Mouse (Mus musculus) liver, adult (tissue): ENCODE measurements around the gene Rbp1.

Source experiments
- GATA4 ChIP-seq: IDR thresholded peaks from 2 replicates; pipeline ENCODE4 v1.6.1; 2014; ENCODE audit warnings: mild to moderate bottlenecking, low read length; ENCODE audit not compliant: insufficient replicate concordance

The Rbp1 gene

DNA sequence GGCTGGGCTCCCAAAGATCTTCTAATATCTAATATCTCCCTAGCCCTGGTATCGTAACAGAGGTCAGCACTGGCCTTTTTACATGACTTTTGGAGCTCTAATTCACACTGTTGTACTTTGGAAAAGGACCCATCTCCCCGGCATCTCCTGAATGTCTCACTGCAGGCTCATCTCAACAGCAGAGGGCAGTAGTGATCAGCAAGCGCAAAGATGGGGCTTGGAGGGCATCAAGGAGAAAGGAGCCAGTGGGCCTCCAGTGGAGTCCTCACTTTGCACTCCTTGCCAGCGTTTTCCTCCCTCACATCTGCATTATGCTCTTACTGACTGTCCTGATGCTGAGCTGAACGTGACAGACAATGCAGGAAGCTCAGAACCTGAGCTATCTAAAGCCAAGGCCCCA lies 19.9 kb downstream of the Rbp1 start:
- no peak for TF ChIP-seq GATA4

DNA sequence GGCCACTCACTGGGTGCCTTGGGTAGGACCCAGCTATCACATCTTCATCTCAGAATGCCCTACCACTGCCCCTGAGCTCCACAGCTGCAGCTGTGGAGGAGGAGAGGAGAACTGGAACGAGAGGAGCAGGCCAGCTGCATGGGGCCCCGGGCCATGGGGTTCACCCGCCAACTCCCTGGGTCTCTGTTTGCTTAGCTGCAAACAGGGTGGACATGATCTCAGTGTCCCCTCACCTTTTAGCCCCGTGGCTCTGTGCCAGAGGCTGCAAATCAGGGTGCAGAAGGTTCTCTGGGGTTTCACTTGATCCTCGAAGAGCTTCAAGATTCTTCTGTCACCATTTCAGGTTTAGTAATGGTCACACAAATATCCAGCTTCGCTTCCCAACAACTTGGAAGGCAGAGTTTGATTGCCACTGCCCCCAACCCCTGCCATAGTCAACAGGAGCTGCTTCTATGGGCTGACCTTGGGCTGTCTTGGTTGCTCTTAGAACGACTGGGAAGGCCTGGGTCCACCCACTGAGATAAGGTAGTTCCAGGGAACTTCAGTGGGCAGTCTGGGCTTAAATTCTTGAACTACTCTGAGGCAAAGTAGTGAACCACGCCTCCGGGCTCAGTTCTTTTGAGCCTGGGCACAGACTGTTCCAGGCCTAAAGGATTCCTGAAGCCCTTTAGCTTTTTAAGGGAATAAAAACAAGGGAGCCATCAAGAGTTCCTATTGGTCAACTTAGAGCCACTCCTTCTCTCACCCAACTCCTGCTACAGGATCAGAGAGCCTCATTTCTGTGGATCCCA lies 22.8 kb downstream of the Rbp1 start:
- no peak for TF ChIP-seq GATA4

DNA sequence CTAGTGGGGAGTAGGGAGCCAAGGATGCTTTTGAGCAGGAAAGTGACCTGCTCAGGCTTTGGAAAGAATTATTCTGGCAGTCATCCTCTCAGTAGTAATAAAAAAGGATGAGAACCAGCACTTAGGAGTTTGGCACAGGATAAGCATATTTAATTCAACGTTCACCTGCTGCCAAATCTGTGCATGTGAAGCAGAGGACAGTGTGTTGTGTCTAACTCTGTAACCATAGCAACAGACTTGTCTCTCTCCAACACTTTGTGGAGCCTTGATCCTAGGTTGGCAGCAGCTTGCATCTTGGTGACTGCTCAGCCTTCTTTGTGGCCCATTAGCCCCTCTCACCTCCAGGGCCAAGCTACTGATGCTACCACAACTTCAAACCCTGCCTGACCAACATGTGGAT lies 28.2 kb downstream of the Rbp1 start:
- TF ChIP-seq GATA4: no peak

DNA sequence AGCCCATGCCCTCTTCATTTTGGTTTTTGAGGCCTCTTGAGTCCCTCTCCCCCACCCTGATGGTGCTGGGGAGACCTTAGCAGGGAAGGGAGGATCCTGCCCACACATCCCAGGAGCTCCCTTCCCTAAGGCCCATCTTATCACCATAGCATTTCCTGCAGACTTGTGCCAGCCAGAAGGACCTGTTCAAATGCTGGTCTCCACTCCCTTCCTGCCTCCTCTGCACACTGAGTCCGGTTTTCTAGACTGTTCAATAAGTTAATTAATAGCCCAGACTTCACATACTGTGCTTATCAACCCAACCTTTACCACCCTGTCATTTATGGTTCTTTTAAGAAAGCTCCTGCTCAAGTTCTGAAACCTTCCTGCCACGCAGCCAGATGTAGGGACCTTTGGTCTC lies 43.9 kb downstream of the Rbp1 start:
- no peak for TF ChIP-seq GATA4

DNA sequence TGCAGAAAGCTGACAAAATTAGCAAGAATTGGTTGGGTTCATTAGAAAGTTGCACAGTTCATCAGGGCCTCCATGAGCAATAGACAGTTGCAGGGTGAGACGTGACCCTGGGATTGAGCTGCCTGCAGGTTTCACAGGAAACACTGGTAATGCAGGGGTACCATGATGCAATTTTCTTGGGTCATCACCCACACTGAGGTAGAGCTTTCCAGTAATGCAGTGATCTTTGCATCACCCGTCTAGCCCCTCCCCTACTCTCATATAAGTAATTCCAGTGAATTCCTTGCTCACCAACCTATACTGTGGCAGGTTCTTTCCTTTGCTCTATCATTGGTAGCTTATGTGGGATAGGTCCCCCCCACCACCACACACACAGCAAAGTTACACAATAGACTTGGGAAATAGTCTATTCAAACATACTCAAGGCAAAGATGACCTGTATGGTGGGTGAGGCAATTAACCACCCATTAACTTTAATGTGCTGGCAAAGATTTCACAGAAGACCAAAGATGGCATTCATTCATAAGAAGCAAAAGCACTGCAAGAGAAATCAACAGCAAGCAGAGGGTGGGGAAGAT lies 57.5 kb downstream of the Rbp1 start:
- no peak for TF ChIP-seq GATA4

DNA sequence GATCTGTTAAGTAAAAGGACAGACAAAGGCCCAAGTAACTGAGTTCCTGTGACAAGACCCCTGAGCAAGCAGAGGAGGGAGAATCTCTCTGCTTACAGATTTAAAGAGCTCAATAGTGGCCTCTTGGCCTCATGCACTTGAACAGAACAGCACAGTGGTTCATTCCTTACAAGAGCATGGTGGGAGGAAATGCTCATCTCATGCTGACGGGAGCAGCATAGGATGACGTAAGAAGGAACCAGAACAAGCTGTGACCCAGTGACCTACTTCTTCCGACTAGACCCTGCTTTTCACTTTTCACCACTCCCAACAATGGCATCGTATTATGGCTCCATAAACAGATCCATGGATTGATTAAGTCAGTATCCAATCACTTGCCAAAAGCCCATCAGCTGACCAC lies 59.5 kb downstream of the Rbp1 start:
- no peak for TF ChIP-seq GATA4

DNA sequence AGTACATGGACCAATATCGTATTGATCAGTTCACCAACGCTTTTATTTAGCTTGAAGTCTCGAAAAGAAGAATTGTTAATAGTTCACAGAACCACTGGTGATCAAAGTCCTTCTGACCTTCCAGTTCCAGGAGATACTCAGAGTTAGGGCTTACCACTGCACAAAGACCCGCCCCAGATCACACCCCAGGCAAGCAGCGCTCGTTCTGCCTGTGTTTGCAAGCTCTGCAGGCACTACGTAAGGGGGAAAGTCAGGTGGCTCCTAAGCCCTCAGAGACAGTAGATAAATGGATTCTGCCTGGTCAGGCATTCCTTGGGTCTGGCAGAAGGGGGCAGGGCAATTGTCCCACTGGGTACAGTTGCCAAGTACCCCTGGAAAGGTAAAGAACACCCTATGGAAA lies 62.3 kb downstream of the Rbp1 start:
- no peak for TF ChIP-seq GATA4

DNA sequence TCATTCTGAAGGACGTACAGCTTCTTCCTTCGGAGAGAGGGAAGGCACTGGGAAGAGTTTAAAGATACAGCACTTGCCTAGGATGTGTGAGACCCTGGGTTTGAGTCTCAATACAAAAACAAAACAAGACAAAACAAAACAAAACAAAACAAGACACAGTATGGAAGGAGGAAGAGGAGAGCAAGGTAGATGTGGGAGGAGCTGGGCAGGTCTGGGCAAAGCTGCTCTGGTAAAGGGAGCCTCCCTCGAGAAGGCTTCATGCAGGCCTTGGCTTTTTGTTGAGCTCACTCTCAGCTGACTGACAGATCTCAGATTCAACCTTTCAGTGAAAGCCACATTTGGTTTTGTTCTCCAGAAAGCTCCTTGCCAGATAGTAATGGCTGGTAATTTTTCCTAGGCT lies 63.1 kb downstream of the Rbp1 start, which contains the start of gene Rbp2:
Gene Rbp2, plus strand, starts transcription at position 301 of the 400 bp plus-strand sequence.
- no peak for TF ChIP-seq GATA4

DNA sequence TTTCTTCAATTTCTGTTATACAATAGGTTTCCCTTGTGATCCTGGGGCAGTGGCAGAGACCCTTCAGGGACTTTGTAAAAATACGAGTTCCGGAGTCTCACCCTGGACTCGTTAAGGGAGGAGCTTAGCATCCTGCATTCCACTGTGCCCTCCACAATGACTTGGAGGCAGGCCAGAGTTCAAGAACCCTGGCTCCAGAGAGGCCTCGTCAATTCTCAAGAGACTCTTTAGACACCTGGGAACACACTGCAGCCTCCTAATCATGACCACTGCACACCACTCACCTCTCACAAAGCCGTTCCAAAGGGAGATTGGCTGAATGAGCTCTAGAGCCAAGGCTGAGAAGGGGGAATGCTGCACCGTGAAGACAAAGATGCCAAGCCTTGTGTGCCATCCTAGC lies 64.5 kb downstream of the Rbp1 start:
- TF ChIP-seq GATA4: no peak

DNA sequence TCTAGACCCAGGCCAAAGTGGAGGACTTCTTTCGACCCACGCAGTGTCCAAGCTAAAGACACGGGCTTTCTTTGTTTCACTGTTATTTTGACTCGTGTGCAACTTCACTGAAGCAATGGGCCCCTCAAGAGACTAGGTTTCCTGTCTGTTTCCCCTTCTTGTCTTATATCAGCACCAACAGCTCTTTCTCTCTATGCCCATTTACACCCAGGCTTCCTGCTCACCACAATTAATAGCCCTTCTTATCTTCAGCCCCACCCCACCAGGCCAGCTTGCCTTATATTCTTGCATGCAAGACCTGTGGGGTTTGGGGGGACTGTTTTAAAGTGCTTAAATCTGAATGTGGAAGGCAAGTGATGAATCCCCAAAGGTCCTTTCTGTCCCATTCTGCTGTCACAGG lies 66.8 kb downstream of the Rbp1 start:
- no peak for TF ChIP-seq GATA4

DNA sequence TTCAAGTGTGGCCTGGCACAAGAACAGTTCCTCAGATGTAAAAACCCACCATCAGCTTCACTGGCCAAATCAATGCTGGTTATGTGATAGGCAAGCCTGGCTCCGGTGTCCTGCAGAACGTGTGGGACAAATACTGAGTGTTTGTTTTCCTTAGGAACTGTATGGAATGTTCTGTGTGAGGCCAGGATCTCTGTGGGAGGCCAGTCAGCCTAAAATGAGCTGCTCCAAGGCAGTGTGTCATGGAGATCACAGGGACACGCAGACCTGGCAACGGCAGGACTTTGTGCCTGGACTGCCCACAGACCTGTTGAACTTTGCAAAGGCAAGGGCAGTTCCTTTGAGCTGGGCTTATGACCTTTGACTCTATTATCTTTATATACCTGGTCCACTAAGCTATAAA lies 67.4 kb downstream of the Rbp1 start:
- TF ChIP-seq GATA4: no peak

DNA sequence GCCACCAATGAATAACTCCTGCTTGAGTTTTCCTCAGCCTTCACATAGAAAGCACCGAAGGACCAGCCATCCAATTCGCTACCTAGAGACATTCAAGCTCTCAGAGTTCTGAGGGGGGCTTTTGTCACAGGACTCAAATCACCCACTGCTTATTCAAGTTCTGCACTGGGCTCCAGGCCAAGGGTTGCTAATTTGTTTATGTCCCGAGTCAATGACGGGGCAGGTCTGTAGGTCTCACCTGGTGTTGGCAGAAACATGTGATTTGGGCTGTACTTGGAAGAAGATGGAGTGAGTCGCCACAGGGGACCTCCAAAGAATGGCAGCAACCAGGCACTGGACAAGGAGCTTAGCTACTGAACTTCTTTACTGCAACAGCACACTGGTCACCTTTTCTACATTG lies 68.3 kb downstream of the Rbp1 start:
- TF ChIP-seq GATA4: no peak

DNA sequence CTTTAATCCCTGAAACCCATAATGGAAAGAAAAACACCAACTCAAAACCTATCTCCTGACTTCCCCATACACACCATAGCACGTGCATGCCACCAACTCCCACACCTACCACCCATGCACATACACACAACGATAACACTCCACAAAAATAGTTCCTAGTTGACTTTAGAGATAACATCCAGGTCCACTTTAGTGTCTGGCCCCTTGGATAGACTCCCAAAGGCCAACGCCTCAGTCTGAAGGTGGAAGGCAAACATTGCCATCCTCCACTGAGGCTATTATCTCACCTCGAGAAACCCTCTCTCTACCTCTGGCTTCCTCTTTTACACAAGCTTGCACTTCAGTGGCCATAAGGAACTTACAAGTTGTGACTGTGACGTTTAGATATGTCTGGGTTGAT lies 69.5 kb downstream of the Rbp1 start:
- no peak for TF ChIP-seq GATA4

DNA sequence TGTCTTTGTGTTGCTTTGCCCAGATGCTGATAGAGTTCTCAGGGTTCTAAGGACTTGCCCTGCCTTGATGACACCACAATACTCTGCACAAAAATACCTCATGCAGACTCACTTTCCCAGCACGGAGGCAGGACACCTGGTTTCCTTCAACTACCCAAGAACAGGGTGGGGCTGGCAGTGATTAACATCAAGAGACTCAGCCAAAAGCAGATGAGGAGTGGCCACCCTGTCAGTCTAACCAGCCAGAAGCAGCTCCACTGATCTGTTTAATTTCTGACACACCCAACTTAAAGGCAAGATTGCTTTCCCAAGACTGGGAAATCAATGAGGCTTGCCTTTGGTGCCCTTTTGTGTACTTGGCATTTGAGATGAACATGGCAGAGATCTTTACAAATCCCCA lies 70.1 kb downstream of the Rbp1 start:
- no peak for TF ChIP-seq GATA4
